ENCODE assay signal across 8 mouse cellular contexts in genomic region chr11:118362501-118362900, GRCm38 (mm10). TPM values are rescaled to one million over a fixed set of nuclear protein-coding genes. Genes with fewer than 3 reads are reported as not detected.
A peak's percentile ranks its signal among the peaks of the same experiment; 100 is the strongest.
DNase-seq lines count a peak whose midpoint lies in the region; ATAC-seq and TF ChIP-seq lines count a peak whose summit lies in the region.

No protein-coding gene starts in this region.

- ATAC-seq in kidney, embryonic 16.5 days (ENCODE audit: low FRiP score, low TSS enrichment): peak; percentile 34; the same call in 1 of the 2 replicates
- ATAC-seq in heart, embryonic 11.5 days (replicated peaks; ENCODE audit: insufficient number of reproducible peaks, low FRiP score, low TSS enrichment): no peak
- no peak for ATAC-seq in limb, embryonic 15.5 days (ENCODE audit: insufficient number of reproducible peaks, low FRiP score, low TSS enrichment, low read depth)

- H3K9me3 ChIP-seq in kidney, embryonic 16.5 days (ENCODE audit: low read length): no peaks in the 10 kb centered on the region
- H3K9me3 ChIP-seq in heart, embryonic 11.5 days (replicated peaks; ENCODE audit: control insufficient read depth, low read length): no peaks in the 10 kb centered on the region
- no peaks in the 10 kb centered on the region for H3K9me3 ChIP-seq in limb, embryonic 15.5 days

- no peak for DNase-seq in kidney, adult 2 months
- no peak for DNase-seq in right cerebral cortex, postnatal 14 days
- no peak for DNase-seq in frontal cortex, postnatal 10 days (ENCODE audit: low spot score in 2 of 2)
- DNase-seq in frontal cortex, postnatal 14 days (ENCODE audit: low spot score in 2 of 2): no peak

- H3K4me1 ChIP-seq in kidney, embryonic 16.5 days (ENCODE audit: insufficient read depth, low read length): peaks cover 52% of the 10 kb centered on the region
- H3K4me1 ChIP-seq in kidney, adult 2 months (ENCODE audit: control insufficient read depth, insufficient read depth, low read length): no peaks in the 10 kb centered on the region
- H3K4me1 ChIP-seq in brown adipose tissue, adult 24 weeks (ENCODE audit: control insufficient read depth, insufficient read depth, insufficient read length, low read length): peaks cover 8% of the 10 kb centered on the region; the same call in 1 of the 2 replicates
- peaks cover 28% of the 10 kb centered on the region for H3K4me1 ChIP-seq in heart, embryonic 11.5 days (ENCODE audit: control insufficient read depth, insufficient read depth, low read length)
- H3K4me1 ChIP-seq in limb, embryonic 15.5 days: peaks cover 67% of the 10 kb centered on the region

- no peaks in the 10 kb centered on the region for H3K27me3 ChIP-seq in kidney, embryonic 16.5 days (ENCODE audit: insufficient read depth, low read length)
- no peaks in the 10 kb centered on the region for H3K27me3 ChIP-seq in kidney, adult 2 months (replicated peaks; ENCODE audit: control insufficient read depth, insufficient read depth, low read length)
- H3K27me3 ChIP-seq in heart, embryonic 11.5 days (ENCODE audit: control insufficient read depth, insufficient read depth, low read length): no peaks in the 10 kb centered on the region
- H3K27me3 ChIP-seq in limb, embryonic 15.5 days: no peaks in the 10 kb centered on the region

- TF ChIP-seq POLR2A in kidney, adult 2 months (IDR thresholded peaks at IDR 0.05; ENCODE audit: low read depth, low read length): no peak

- TF ChIP-seq CTCF in kidney, adult 2 months (conservative IDR thresholded peaks at IDR 0.05; ENCODE audit: insufficient read depth, insufficient read length, low read depth, low read length): no peak

- 44% methylated on average over 1 of the region's 1 CpGs for WGBS in kidney, embryonic 16.5 days
- WGBS in kidney, adult 2 months: 45% methylated on average over 1 of the region's 1 CpGs
- 71% methylated on average over 1 of the region's 1 CpGs for WGBS in heart, embryonic 11.5 days (ENCODE audit: insufficient replicate concordance)
- 63% methylated on average over 1 of the region's 1 CpGs for WGBS in limb, embryonic 15.5 days

- peak overlapping the region; percentile 79 for H3K27ac ChIP-seq in kidney, embryonic 16.5 days (ENCODE audit: low read length)
- H3K27ac ChIP-seq in kidney, adult 2 months (ENCODE audit: insufficient read depth, low read depth, low read length): no peak overlapping the region
- H3K27ac ChIP-seq in brown adipose tissue, adult 24 weeks (replicated peaks; ENCODE audit: low read depth, low read length): peak overlapping the region; percentile 53
- peak overlapping the region; percentile 84 for H3K27ac ChIP-seq in heart, embryonic 11.5 days (ENCODE audit: low read depth, low read length)
- peak overlapping the region; percentile 89 for H3K27ac ChIP-seq in limb, embryonic 15.5 days

- peak overlapping the region; percentile 37; the same call in 1 of the 2 replicates for H3K9ac ChIP-seq in kidney, embryonic 16.5 days (replicated peaks; ENCODE audit: low read length)
- peak overlapping the region; percentile 58 for H3K9ac ChIP-seq in heart, embryonic 11.5 days (ENCODE audit: low read depth, low read length)
- H3K9ac ChIP-seq in limb, embryonic 15.5 days: no peak overlapping the region

- no peak overlapping the region for H3K4me2 ChIP-seq in kidney, embryonic 16.5 days (replicated peaks; ENCODE audit: low read depth, low read length)
- H3K4me2 ChIP-seq in heart, embryonic 11.5 days: peak overlapping the region; percentile 51
- peak overlapping the region; percentile 31; the same call in 1 of the 2 replicates for H3K4me2 ChIP-seq in limb, embryonic 15.5 days

- no peak overlapping the region for H3K4me3 ChIP-seq in kidney, embryonic 16.5 days (ENCODE audit: low read length)
- no peak overlapping the region for H3K4me3 ChIP-seq in kidney, adult 2 months (ENCODE audit: insufficient read depth, low read depth, low read length)
- H3K4me3 ChIP-seq in brown adipose tissue, adult 24 weeks (ENCODE audit: insufficient read depth, low read depth, low read length): no peak overlapping the region
- no peak overlapping the region; the same call in 1 of the 2 replicates for H3K4me3 ChIP-seq in heart, embryonic 11.5 days (ENCODE audit: low read depth, low read length)
- H3K4me3 ChIP-seq in limb, embryonic 15.5 days: no peak overlapping the region

- H3K36me3 ChIP-seq in kidney, embryonic 16.5 days (ENCODE audit: insufficient read depth, low read length): no peaks in the 10 kb centered on the region
- no peaks in the 10 kb centered on the region for H3K36me3 ChIP-seq in kidney, adult 2 months (ENCODE audit: control insufficient read depth, insufficient read depth, low read length)
- no peaks in the 10 kb centered on the region for H3K36me3 ChIP-seq in heart, embryonic 11.5 days (ENCODE audit: control insufficient read depth, insufficient read depth, low read length)
- H3K36me3 ChIP-seq in limb, embryonic 15.5 days: no peaks in the 10 kb centered on the region

RNA-seq across cellular contexts. Expression of gene Timp2, which starts 7.0 kb away (rescaled TPM):
- 84.6 TPM in 2 replicates for polyA plus RNA-seq in kidney, embryonic 16.5 days (2015; fragmentation: Nextera tagmentation; extraction: Ambion mirVana)
- polyA plus RNA-seq in kidney, adult 2 months (2012; rRNA removed): 78.7 and 83.3 TPM in 2 replicates
- 46.0 and 69.1 TPM in 2 replicates for polyA plus RNA-seq in brown adipose tissue, adult 24 weeks (2012; ENCODE audit: insufficient read depth, insufficient read length, missing spikeins)
- polyA plus RNA-seq in heart, embryonic 11.5 days (2014; fragmentation: Nextera tagmentation; extraction: Ambion mirVana): 46.0 and 50.8 TPM in 2 replicates
- 140 and 168 TPM in 2 replicates for polyA plus RNA-seq in limb, embryonic 15.5 days (2015; fragmentation: Nextera tagmentation; extraction: Ambion mirVana)

RNA-seq across cellular contexts. Expression of gene Cep295nl, which starts 20.2 kb away (rescaled TPM):
- polyA plus RNA-seq in kidney, embryonic 16.5 days (2015; fragmentation: Nextera tagmentation; extraction: Ambion mirVana): 0.37 and 0.39 TPM in 2 replicates
- polyA plus RNA-seq in kidney, adult 2 months (2012; rRNA removed): 0.06 and 0.07 TPM in 2 replicates
- not detected in 2 replicates for polyA plus RNA-seq in brown adipose tissue, adult 24 weeks (2012; ENCODE audit: insufficient read depth, insufficient read length, missing spikeins)
- 0.18 and 0.31 TPM in 2 replicates for polyA plus RNA-seq in heart, embryonic 11.5 days (2014; fragmentation: Nextera tagmentation; extraction: Ambion mirVana)
- 1.2 and 1.5 TPM in 2 replicates for polyA plus RNA-seq in limb, embryonic 15.5 days (2015; fragmentation: Nextera tagmentation; extraction: Ambion mirVana)

RNA-seq across cellular contexts. Expression of gene Lgals3bp, which starts 39.4 kb away (rescaled TPM):
- polyA plus RNA-seq in kidney, embryonic 16.5 days (2015; fragmentation: Nextera tagmentation; extraction: Ambion mirVana): 14.9 and 18.1 TPM in 2 replicates
- polyA plus RNA-seq in kidney, adult 2 months (2012; rRNA removed): 360 and 363 TPM in 2 replicates
- polyA plus RNA-seq in brown adipose tissue, adult 24 weeks (2012; ENCODE audit: insufficient read depth, insufficient read length, missing spikeins): 86.8 and 88.8 TPM in 2 replicates
- polyA plus RNA-seq in heart, embryonic 11.5 days (2014; fragmentation: Nextera tagmentation; extraction: Ambion mirVana): 3.1 and 3.8 TPM in 2 replicates
- 8.0 and 11.5 TPM in 2 replicates for polyA plus RNA-seq in limb, embryonic 15.5 days (2015; fragmentation: Nextera tagmentation; extraction: Ambion mirVana)

RNA-seq across cellular contexts. Expression of gene Cant1, which starts 56.4 kb away (rescaled TPM):
- polyA plus RNA-seq in kidney, embryonic 16.5 days (2015; fragmentation: Nextera tagmentation; extraction: Ambion mirVana): 30.6 and 30.9 TPM in 2 replicates
- polyA plus RNA-seq in kidney, adult 2 months (2012; rRNA removed): 42.6 and 53.0 TPM in 2 replicates
- 11.4 and 12.1 TPM in 2 replicates for polyA plus RNA-seq in brown adipose tissue, adult 24 weeks (2012; ENCODE audit: insufficient read depth, insufficient read length, missing spikeins)
- 16.0 and 17.1 TPM in 2 replicates for polyA plus RNA-seq in heart, embryonic 11.5 days (2014; fragmentation: Nextera tagmentation; extraction: Ambion mirVana)
- polyA plus RNA-seq in limb, embryonic 15.5 days (2015; fragmentation: Nextera tagmentation; extraction: Ambion mirVana): 29.3 and 30.6 TPM in 2 replicates
